Mouse (Mus musculus) forebrain, embryonic 10.5 days (tissue): ENCODE data around the gene Ralb. TPM values are rescaled to one million over a fixed set of nuclear protein-coding genes. Genes with fewer than 3 reads are reported as not detected.
A peak's percentile ranks its signal among the peaks of the same experiment; 100 is the strongest.

ENCODE experiments used
- DNase-seq: peaks from one replicate; pipeline ENCODE4 v3.0.0-alpha.2; 2017; ENCODE audit warnings: low spot score; ENCODE audit errors: extremely low spot score
- H3K27ac ChIP-seq: fragments of 300-500 bp; sonication (generic); 2 replicates; pipeline ENCODE4 v1.5.1; 2016; ENCODE audit warnings: mild to moderate bottlenecking
- H3K27me3 ChIP-seq: fragments of 300-500 bp; sonication (generic); 2 replicates; pipeline ENCODE4 v1.6.1; 2016; ENCODE audit warnings: mild to moderate bottlenecking; ENCODE audit not compliant: poor library complexity, severe bottlenecking
- H3K36me3 ChIP-seq: fragments of 300-500 bp; sonication (generic); replicated peaks from 2 replicates; pipeline ENCODE4 v1.6.1; 2016; ENCODE audit warnings: mild to moderate bottlenecking, moderate library complexity
- H3K4me1 ChIP-seq: fragments of 300-500 bp; sonication (generic); 2 replicates; pipeline ENCODE4 v1.6.1; 2016
- H3K4me3 ChIP-seq: fragments of 300-500 bp; sonication (generic); 2 replicates; pipeline ENCODE4 v1.5.1; 2016; ENCODE audit warnings: mild to moderate bottlenecking, moderate library complexity
- H3K9me3 ChIP-seq: fragments of 300-500 bp; sonication (generic); 2 replicates; pipeline ENCODE4 v1.6.1; 2016; ENCODE audit warnings: mild to moderate bottlenecking, moderate library complexity
- WGBS: fragments of 180-500 bp; shearing (Covaris S2); methylation state at CpG from one replicate; pipeline ENCODE4 v1.1.7; 2016; 5-methylcytosine and 5-hydroxymethylcytosine counted together
- polyA plus RNA-seq: library from polyadenylated mRNA; unstranded; fragments of >200 nt; fragmentation: Nextera tagmentation; extraction: Ambion mirVana; gene quantifications from 2 replicates; pipeline ENCODE4 v1.2.1, GENCODE M21; 2016

Ralb gene
- 80.8 and 84.0 TPM in 2 replicates for polyA plus RNA-seq

- Histone ChIP-seq H3K4me3 (peak within 1 kb of the TSS; percentile 81), H3K27me3 (peaks cover 36% of the 10 kb centered on the region), H3K9me3 (no peaks in the 10 kb centered on the region), H3K27ac (peak within 1 kb of the TSS; percentile 88), H3K36me3 (peaks cover 3% of the 10 kb centered on the region; the same call in 1 of the 2 replicates), H3K4me1 (peaks cover 40% of the 10 kb centered on the region)
- WGBS: under 1% methylated on average over 57 of the region's 57 CpGs
- DNase-seq: peak; percentile 94
Observed at GRCm38 (mm10) chr1:119504260-119505062, at the start of gene Ralb. Gene Ralb (minus strand): TSS chr1:119504794.

DNA sequence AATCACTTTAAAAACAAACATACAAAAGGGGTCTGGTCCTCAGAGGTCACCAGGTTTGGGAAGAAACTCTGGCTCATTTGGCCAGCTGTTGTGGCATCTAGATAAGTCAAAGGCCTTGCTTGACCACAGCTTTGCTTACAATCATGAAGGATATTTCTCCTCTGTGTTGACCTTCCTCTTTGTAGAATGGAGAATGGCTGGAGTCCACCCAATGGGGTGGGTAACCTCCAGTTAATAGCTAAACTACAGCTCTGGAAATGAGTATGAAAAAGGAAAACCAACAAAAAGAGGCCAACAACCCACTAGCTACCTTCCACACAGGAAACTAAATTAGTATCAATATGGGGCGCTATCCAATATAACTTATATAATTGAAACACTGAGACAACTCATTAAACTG is 47.1 kb upstream of the Ralb start:
- WGBS: 91% methylated on average over 1 of the region's 1 CpGs
- H3K27me3 ChIP-seq: no peaks in the 10 kb centered on the region
- no peaks in the 10 kb centered on the region for H3K4me1 ChIP-seq
- DNase-seq: no peak
- no peaks in the 10 kb centered on the region for H3K9me3 ChIP-seq
- peaks cover 87% of the 10 kb centered on the region for H3K36me3 ChIP-seq
- H3K27ac ChIP-seq: no peak overlapping the region
- H3K4me3 ChIP-seq: no peak overlapping the region

DNA sequence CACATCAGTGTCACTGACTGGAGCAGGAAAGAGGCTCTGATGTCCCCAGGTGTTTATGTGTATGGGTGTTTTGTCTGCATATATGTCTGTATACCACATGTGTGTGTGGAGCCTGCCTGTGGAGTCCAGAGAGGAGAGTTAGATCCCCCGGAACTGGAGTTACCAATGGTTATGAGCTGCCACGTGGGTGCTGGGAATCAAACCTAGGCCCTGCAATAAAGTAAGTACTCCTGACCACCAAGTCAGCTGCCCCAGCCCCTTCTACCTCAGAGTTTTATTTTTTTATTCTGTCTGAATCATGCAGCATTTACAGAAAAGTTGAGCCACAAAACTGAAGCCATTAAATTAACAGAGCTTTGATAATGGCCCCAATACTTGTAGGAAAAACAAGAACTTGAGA is 45.5 kb upstream of the Ralb start:
- Histone ChIP-seq H3K36me3 (peaks cover 90% of the 10 kb centered on the region), H3K9me3 (no peaks in the 10 kb centered on the region), H3K27me3 (no peaks in the 10 kb centered on the region), H3K4me3 (no peak overlapping the region), H3K4me1 (no peaks in the 10 kb centered on the region), H3K27ac (no peak overlapping the region)
- WGBS: 90% methylated on average over 2 of the region's 2 CpGs
- DNase-seq: no peak

GRCm38 (mm10) chr1:119549327-119549689 is 44.7 kb upstream of the Ralb start:
- H3K27me3 ChIP-seq: no peaks in the 10 kb centered on the region
- peaks cover 88% of the 10 kb centered on the region for H3K36me3 ChIP-seq
- no peak overlapping the region for H3K27ac ChIP-seq
- 92% methylated on average over 7 of the region's 7 CpGs for WGBS
- no peak overlapping the region for H3K4me3 ChIP-seq
- H3K9me3 ChIP-seq: no peaks in the 10 kb centered on the region
- DNase-seq: no peak
- no peaks in the 10 kb centered on the region for H3K4me1 ChIP-seq

DNA sequence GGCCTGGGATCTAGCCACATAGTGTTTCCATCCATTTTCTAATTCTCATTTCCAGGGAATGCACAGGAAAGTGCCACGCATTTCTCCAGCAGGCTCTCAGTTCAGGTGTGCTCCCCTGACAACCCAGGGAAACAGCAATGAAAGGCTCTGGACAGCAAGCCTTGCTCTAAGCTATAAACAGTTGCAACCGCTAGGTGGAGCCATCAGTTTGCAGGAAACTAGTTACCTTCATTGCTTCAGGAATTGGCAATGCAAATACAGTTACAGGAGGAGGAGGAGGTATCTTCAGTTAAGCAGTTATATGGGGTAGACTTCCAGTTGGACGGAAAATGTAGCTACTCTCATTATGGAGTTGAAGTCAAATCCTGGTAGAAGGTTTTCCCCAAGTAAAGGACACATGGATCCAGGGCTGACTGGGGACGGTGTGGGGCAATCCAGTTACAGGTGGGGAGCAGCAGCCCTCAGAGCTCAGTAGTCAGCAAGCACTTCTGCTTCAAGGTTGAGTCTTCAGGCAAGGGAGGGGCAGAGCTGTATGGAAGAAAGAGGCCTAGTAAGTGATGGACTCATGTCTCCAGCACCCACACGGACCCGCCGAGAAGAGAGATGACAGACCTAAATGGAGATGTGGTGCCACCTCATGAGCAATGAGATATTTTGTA is 44.2 kb upstream of the Ralb start:
- 73% methylated on average over 7 of the region's 7 CpGs for WGBS
- H3K4me3 ChIP-seq: no peak overlapping the region
- peak; percentile 52 for DNase-seq
- no peaks in the 10 kb centered on the region for H3K4me1 ChIP-seq
- no peak overlapping the region for H3K27ac ChIP-seq
- H3K27me3 ChIP-seq: no peaks in the 10 kb centered on the region
- peaks cover 88% of the 10 kb centered on the region for H3K36me3 ChIP-seq
- no peaks in the 10 kb centered on the region for H3K9me3 ChIP-seq

DNA sequence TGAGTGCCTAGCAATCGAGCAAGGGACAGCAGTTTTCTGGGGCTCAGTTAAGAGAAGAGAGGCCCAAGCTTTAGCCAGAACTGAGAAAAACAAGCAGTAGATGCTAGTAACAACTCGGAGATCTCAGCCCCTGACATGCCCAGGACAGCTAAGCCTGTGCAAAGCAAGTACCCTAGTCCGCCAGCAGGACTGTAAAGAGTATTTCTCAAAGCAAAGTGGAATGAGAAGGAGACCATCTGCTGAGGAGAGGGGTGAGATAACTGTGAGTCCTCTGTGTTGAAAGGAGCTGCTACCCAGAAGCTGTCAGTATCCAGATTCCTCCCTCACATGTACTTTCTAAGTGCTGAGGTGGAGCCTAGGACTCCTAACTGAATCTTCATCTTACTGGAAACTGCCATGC is 41.9 kb upstream of the Ralb start:
- 89% methylated on average over 3 of the region's 3 CpGs for WGBS
- H3K36me3 ChIP-seq: peaks cover 87% of the 10 kb centered on the region
- H3K9me3 ChIP-seq: no peaks in the 10 kb centered on the region
- DNase-seq: no peak
- H3K27me3 ChIP-seq: no peaks in the 10 kb centered on the region
- H3K4me3 ChIP-seq: no peak overlapping the region
- H3K27ac ChIP-seq: no peak overlapping the region
- no peaks in the 10 kb centered on the region for H3K4me1 ChIP-seq

GRCm38 (mm10) chr1:119545671-119546070 is 41.1 kb upstream of the Ralb start:
- Histone ChIP-seq H3K4me1 (no peaks in the 10 kb centered on the region), H3K4me3 (no peak overlapping the region), H3K27ac (no peak overlapping the region), H3K36me3 (peaks cover 84% of the 10 kb centered on the region), H3K9me3 (no peaks in the 10 kb centered on the region), H3K27me3 (no peaks in the 10 kb centered on the region)
- DNase-seq: peak; percentile 8
- 92% methylated on average over 4 of the region's 4 CpGs for WGBS

- 87% methylated on average over 2 of the region's 2 CpGs for WGBS
- H3K9me3 ChIP-seq: no peaks in the 10 kb centered on the region
- H3K27ac ChIP-seq: no peak overlapping the region
- H3K36me3 ChIP-seq: peaks cover 79% of the 10 kb centered on the region
- H3K4me3 ChIP-seq: no peak overlapping the region
- H3K27me3 ChIP-seq: no peaks in the 10 kb centered on the region
- no peak for DNase-seq
- no peaks in the 10 kb centered on the region for H3K4me1 ChIP-seq
Observed at GRCm38 (mm10) chr1:119545164-119545563, 40.6 kb upstream of the Ralb start.

GRCm38 (mm10) chr1:119544611-119545155 is 40.1 kb upstream of the Ralb start:
- H3K4me1 ChIP-seq: no peaks in the 10 kb centered on the region
- no peaks in the 10 kb centered on the region for H3K9me3 ChIP-seq
- DNase-seq: no peak
- no peaks in the 10 kb centered on the region for H3K27me3 ChIP-seq
- H3K27ac ChIP-seq: no peak overlapping the region
- H3K4me3 ChIP-seq: no peak overlapping the region
- whole genome bisulfite sequencing: 90% methylated on average over 5 of the region's 5 CpGs
- H3K36me3 ChIP-seq: peaks cover 74% of the 10 kb centered on the region

GRCm38 (mm10) chr1:119543316-119543715 is 38.7 kb upstream of the Ralb start:
- WGBS: 91% methylated on average over 6 of the region's 6 CpGs

DNA sequence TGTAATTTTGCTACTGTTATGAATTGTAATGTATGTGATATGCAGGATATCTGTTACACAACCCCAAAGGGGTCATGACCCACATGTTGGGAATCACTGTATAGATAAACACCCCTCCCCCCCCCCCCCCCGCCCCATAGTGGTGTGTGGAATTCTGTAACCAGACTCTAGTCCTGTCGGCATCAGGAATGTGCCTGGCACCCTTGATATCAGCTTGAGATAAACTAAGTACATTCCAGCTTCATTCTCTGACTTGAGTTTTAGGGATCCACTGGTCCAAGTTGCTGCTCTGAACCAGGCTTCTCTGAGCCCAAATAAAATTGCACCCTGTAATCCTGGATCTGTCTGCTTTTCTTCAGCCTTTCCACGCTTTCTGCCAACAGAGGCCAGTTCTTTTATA is 37.0 kb upstream of the Ralb start:
- no peak overlapping the region for H3K27ac ChIP-seq
- no peaks in the 10 kb centered on the region for H3K9me3 ChIP-seq
- H3K4me3 ChIP-seq: no peak overlapping the region
- DNase-seq: no peak
- H3K4me1 ChIP-seq: no peaks in the 10 kb centered on the region
- 83% methylated on average over 3 of the region's 3 CpGs for WGBS
- H3K36me3 ChIP-seq: peaks cover 60% of the 10 kb centered on the region
- H3K27me3 ChIP-seq: no peaks in the 10 kb centered on the region

More at GRCm38 (mm10) chr1:119543316-119543715, 38.7 kb upstream of the Ralb start:
- Histone ChIP-seq H3K4me3 (no peak overlapping the region), H3K27ac (no peak overlapping the region), H3K36me3 (peaks cover 72% of the 10 kb centered on the region), H3K27me3 (no peaks in the 10 kb centered on the region), H3K4me1 (no peaks in the 10 kb centered on the region), H3K9me3 (no peaks in the 10 kb centered on the region)
- no peak for DNase-seq

GRCm38 (mm10) chr1:119540836-119541557 is 36.4 kb upstream of the Ralb start:
- H3K27ac ChIP-seq: no peak overlapping the region
- H3K27me3 ChIP-seq: no peaks in the 10 kb centered on the region
- no peaks in the 10 kb centered on the region for H3K9me3 ChIP-seq
- no peak overlapping the region for H3K4me3 ChIP-seq
- no peak for DNase-seq
- 95% methylated on average over 9 of the region's 9 CpGs for WGBS
- H3K36me3 ChIP-seq: peaks cover 55% of the 10 kb centered on the region
- H3K4me1 ChIP-seq: no peaks in the 10 kb centered on the region
